Mouse (Mus musculus) kidney, adult 2 months (tissue): ENCODE results near the gene Tom1. TPM values are rescaled to one million over a fixed set of nuclear protein-coding genes. Genes with fewer than 3 reads are reported as not detected.

Experiments
- DNase-seq: peaks from one replicate; pipeline ENCODE4 v3.0.0; 2021
- H3K27ac ChIP-seq: fragments of 200-500 bp; 2 replicates; pipeline ENCODE4 v1.5.1; 2012; ENCODE audit warnings: low read depth, low read length, control low read depth, inconsistent platforms; ENCODE audit not compliant: insufficient read depth
- H3K27me3 ChIP-seq: fragments of 200-500 bp; replicated peaks from 2 replicates; pipeline ENCODE4 v1.6.1; 2012; ENCODE audit warnings: mild to moderate bottlenecking, moderate library complexity, low read length, inconsistent platforms; ENCODE audit not compliant: control insufficient read depth, insufficient read depth
- H3K36me3 ChIP-seq: fragments of 200-500 bp; 2 replicates; pipeline ENCODE4 v1.6.1; 2012; ENCODE audit warnings: mild to moderate bottlenecking, moderate library complexity, low read length, inconsistent platforms; ENCODE audit not compliant: control insufficient read depth, insufficient read depth
- H3K4me1 ChIP-seq: fragments of 200-500 bp; 2 replicates; pipeline ENCODE4 v1.6.1; 2011; ENCODE audit warnings: low read length; ENCODE audit not compliant: control insufficient read depth, insufficient read depth
- H3K4me3 ChIP-seq: fragments of 200-500 bp; 2 replicates; pipeline ENCODE4 v1.5.1; 2011; ENCODE audit warnings: mild to moderate bottlenecking, low read depth, low read length, control low read depth; ENCODE audit not compliant: insufficient read depth
- CTCF ChIP-seq: fragments of 200-500 bp; conservative IDR thresholded peaks from 2 replicates; pipeline ENCODE4 v1.5.1; 2011; ENCODE audit warnings: low read depth, mild to moderate bottlenecking, control low read depth, low read length, moderate library complexity, mixed read lengths; ENCODE audit not compliant: insufficient read depth, insufficient read length
- POLR2A ChIP-seq: fragments of 200-500 bp; IDR thresholded peaks from one replicate; pipeline ENCODE4 v1.6.1; 2011; ENCODE audit warnings: low read depth, low read length, control low read depth
- WGBS: fragments of 180-500 bp; shearing (Covaris S2); methylation state at CpG from one replicate; pipeline ENCODE4 v1.1.7; 2018; 5-methylcytosine and 5-hydroxymethylcytosine counted together
- polyA plus RNA-seq: library from polyadenylated mRNA; depleted of rRNA; stranded (reverse); fragments of >200 nt; gene quantifications from 2 replicates; pipeline ENCODE4 v1.2.3, GENCODE M21; 2012; rRNA removed

The Tom1 gene
- 84.8 and 89.1 TPM in 2 replicates for polyA plus RNA-seq

GRCm38 (mm10) chr8:75033511-75034243 lies at the start of gene Tom1:
Tom1 (plus strand) TSS chr8:75033705.
- TF ChIP-seq CTCF (no peak), POLR2A (peak; percentile 17)
- peak; percentile 99 for DNase-seq
- Histone ChIP-seq H3K36me3 (no peaks in the 10 kb centered on the region), H3K27ac (peak within 1 kb of the TSS; percentile 79), H3K27me3 (no peaks in the 10 kb centered on the region), H3K4me1 (peaks cover 23% of the 10 kb centered on the region), H3K4me3 (peak within 1 kb of the TSS; percentile 69)
- under 1% methylated on average over 62 of the region's 62 CpGs for WGBS

- Histone ChIP-seq H3K4me3 (no peak overlapping the region), H3K27me3 (no peaks in the 10 kb centered on the region), H3K4me1 (no peaks in the 10 kb centered on the region; the same call in 1 of the 2 replicates), H3K27ac (no peak overlapping the region), H3K36me3 (no peaks in the 10 kb centered on the region)
- WGBS: 94% methylated on average over 5 of the region's 5 CpGs
- no peak for DNase-seq
- TF ChIP-seq CTCF (no peak), POLR2A (no peak)
These were observed 46.1 kb upstream of the Tom1 start for GRCm38 (mm10) chr8:74987436-74987835.

- no peaks in the 10 kb centered on the region for H3K27me3 ChIP-seq
- no peak overlapping the region for H3K27ac ChIP-seq
- no peaks in the 10 kb centered on the region for H3K36me3 ChIP-seq
- TF ChIP-seq CTCF: no peak
- TF ChIP-seq POLR2A: no peak
- WGBS: 13% methylated on average over 15 of the region's 15 CpGs
- peak; percentile 13 for DNase-seq
- no peak overlapping the region for H3K4me3 ChIP-seq
- H3K4me1 ChIP-seq: peaks cover 4% of the 10 kb centered on the region
These were observed 43.5 kb upstream of the Tom1 start for GRCm38 (mm10) chr8:74990021-74990420.

GRCm38 (mm10) chr8:74993081-74993474 lies 40.4 kb upstream of the Tom1 start, which contains the start of gene Hmgxb4:
Hmgxb4 (plus strand) TSS chr8:74993356.
- no peak for DNase-seq
- 9% methylated on average over 8 of the region's 8 CpGs for WGBS
- H3K4me3 ChIP-seq: peak within 1 kb of the TSS; percentile 98
- no peaks in the 10 kb centered on the region for H3K27me3 ChIP-seq
- TF ChIP-seq POLR2A (no peak), CTCF (no peak)
- peak within 1 kb of the TSS; percentile 59; the same call in 1 of the 2 replicates for H3K27ac ChIP-seq
- H3K4me1 ChIP-seq: peaks cover 4% of the 10 kb centered on the region
- H3K36me3 ChIP-seq: no peaks in the 10 kb centered on the region

- TF ChIP-seq POLR2A (no peak), CTCF (no peak)
- WGBS: under 1% methylated on average over 110 of the region's 111 CpGs
- Histone ChIP-seq H3K36me3 (no peaks in the 10 kb centered on the region), H3K4me1 (peaks cover 4% of the 10 kb centered on the region), H3K27me3 (no peaks in the 10 kb centered on the region), H3K27ac (peak overlapping the region; percentile 59; the same call in 1 of the 2 replicates), H3K4me3 (peak overlapping the region; percentile 98)
- DNase-seq: peak; percentile 92
These were observed 39.7 kb upstream of the Tom1 start for GRCm38 (mm10) chr8:74993475-74994451.

GRCm38 (mm10) chr8:74994540-74994939 lies 39.0 kb upstream of the Tom1 start:
- 8% methylated on average over 7 of the region's 7 CpGs for WGBS
- no peaks in the 10 kb centered on the region for H3K27me3 ChIP-seq
- TF ChIP-seq POLR2A (no peak), CTCF (no peak)
- H3K36me3 ChIP-seq: no peaks in the 10 kb centered on the region; the same call in 1 of the 2 replicates
- no peak overlapping the region for H3K27ac ChIP-seq
- peak; percentile 8 for DNase-seq
- H3K4me1 ChIP-seq: peaks cover 4% of the 10 kb centered on the region
- H3K4me3 ChIP-seq: peak overlapping the region; percentile 51; the same call in 1 of the 2 replicates
